Mouse (Mus musculus) adrenal gland, postnatal 14 days (tissue): ENCODE results near the gene Rest. TPM values are rescaled to one million over a fixed set of nuclear protein-coding genes. Genes with fewer than 3 reads are reported as not detected.

Source experiments
- DNase-seq: peaks from one replicate; pipeline ENCODE4 v3.0.0; 2021; ENCODE audit warnings: mixed read lengths
- microRNA-seq, 2 experiments: library from miRNA; unstranded; fragments of <30 nt; microRNA quantifications; one replicate each; pipeline ENCODE4 v1.2.0; 2021
- total RNA-seq: library from RNA; stranded (reverse); gene quantifications from 2 replicates; pipeline ENCODE4 v1.2.3, GENCODE M21; 2021

The Rest gene
- total RNA-seq, 1 experiment from 2014 or later = 26.0 TPM

GRCm38 (mm10) chr5:77309051-77309906, 44.0 kb downstream of the Rest start:
- peak; percentile 37 for DNase-seq

- peak; percentile 99 for DNase-seq
These were observed 44.9 kb downstream of the Rest start, which contains the start of the genes Noa1 and Polr2b for GRCm38 (mm10) chr5:77309924-77310772. Gene Noa1 (minus strand): TSS chr5:77310084. Gene Polr2b (plus strand): TSS chr5:77310147.

- DNase-seq = no peak
These were observed 48.9 kb downstream of the Rest start for GRCm38 (mm10) chr5:77314206-77314605.

- no peak for DNase-seq
These were observed 49.7 kb downstream of the Rest start for GRCm38 (mm10) chr5:77314986-77315385.

- DNase-seq = no peak
These were observed 59.6 kb downstream of the Rest start for GRCm38 (mm10) chr5:77324936-77325335.

- DNase-seq = no peak
These were observed 64.9 kb downstream of the Rest start for GRCm38 (mm10) chr5:77330154-77330553.

Small RNAs within 50 kb of the gene (microRNA-seq; reads per million reads assigned to microRNA genes)
- 0 reads per million in 2 experiments for gene Mir5098

Other genes starting within 250 kb of the Rest start
- gene Thegl, start 249.5 kb upstream of the Rest start, total RNA-seq = not detected in 2 replicates
- 9.0 and 10.5 TPM in 2 replicates for gene Hopx, start 150.4 kb upstream of the Rest start, total RNA-seq
- gene Spink2, start 54.0 kb upstream of the Rest start, total RNA-seq = 0.64 TPM in 1 of 2 replicates, not detected in the other
- 30.4 and 32.3 TPM in 2 replicates for gene Noa1, start 44.6 kb downstream of the Rest start, total RNA-seq
- gene Polr2b, start 44.7 kb downstream of the Rest start, total RNA-seq = 63.3 and 67.0 TPM in 2 replicates
- 819 and 844 TPM in 2 replicates for gene Igfbp7, start 142.6 kb downstream of the Rest start, total RNA-seq